10 mouse cellular contexts compared by ENCODE assay signal in genomic region chr15:31343602-31344001, GRCm38 (mm10). TPM values are rescaled to one million over a fixed set of nuclear protein-coding genes. Genes with fewer than 3 reads are reported as not detected.
DNase-seq lines count a peak whose midpoint lies in the region; ATAC-seq lines count a peak whose summit lies in the region.
"Had no signal": no experiment of that assay in that cellular context is flagged by ENCODE, and none has a peak within 500 bp of the region (broad histone marks: within the 10 kb centered on the region; RNA-seq: fewer than 3 reads in every experiment).

No protein-coding gene starts in this region.

- no peaks in the 10 kb centered on the region for H3K36me3 ChIP-seq in hindbrain, embryonic 12.5 days
- H3K36me3 ChIP-seq in hindbrain, embryonic 11.5 days (ENCODE audit: control insufficient read depth, insufficient read depth, low read length), result no peaks in the 10 kb centered on the region
- no peaks in the 10 kb centered on the region for H3K36me3 ChIP-seq in forebrain, embryonic 15.5 days
- H3K36me3 ChIP-seq: forebrain, embryonic 10.5 days; heart, embryonic 13.5 days had no signal

- H3K27ac ChIP-seq in hindbrain, embryonic 12.5 days, result no peak overlapping the region
- H3K27ac ChIP-seq in hindbrain, embryonic 11.5 days (ENCODE audit: low read depth, low read length), result no peak overlapping the region
- H3K27ac ChIP-seq in forebrain, embryonic 15.5 days (replicated peaks), result no peak overlapping the region
- H3K27ac ChIP-seq: forebrain, embryonic 10.5 days; heart, embryonic 13.5 days had no signal

- H3K4me2 ChIP-seq in hindbrain, embryonic 12.5 days (replicated peaks), result no peak overlapping the region
- H3K4me2 ChIP-seq in hindbrain, embryonic 11.5 days (replicated peaks; ENCODE audit: low read depth, low read length), result no peak overlapping the region
- no peak overlapping the region for H3K4me2 ChIP-seq in forebrain, embryonic 15.5 days (replicated peaks)
- H3K4me2 ChIP-seq: heart, embryonic 13.5 days had no signal

- 19% methylated on average over 6 of the region's 6 CpGs for WGBS in hindbrain, embryonic 12.5 days
- WGBS in hindbrain, embryonic 11.5 days, result 12% methylated on average over 6 of the region's 6 CpGs
- 9% methylated on average over 6 of the region's 6 CpGs for WGBS in forebrain, embryonic 15.5 days

- H3K27me3 ChIP-seq in hindbrain, embryonic 12.5 days, result no peaks in the 10 kb centered on the region
- H3K27me3 ChIP-seq in hindbrain, embryonic 11.5 days (ENCODE audit: control insufficient read depth, insufficient read depth, low read length), result no peaks in the 10 kb centered on the region
- H3K27me3 ChIP-seq in forebrain, embryonic 15.5 days, result no peaks in the 10 kb centered on the region
- H3K27me3 ChIP-seq: heart, embryonic 13.5 days had no signal

- 0 out of 2 replicates have a peak overlapping the region, but pooled peaks have one; percentile 8 for H3K9ac ChIP-seq in hindbrain, embryonic 12.5 days
- no peak overlapping the region for H3K9ac ChIP-seq in hindbrain, embryonic 11.5 days (ENCODE audit: low read depth, low read length)
- H3K9ac ChIP-seq in forebrain, embryonic 15.5 days (replicated peaks), result no peak overlapping the region
- H3K9ac ChIP-seq: heart, embryonic 13.5 days had no signal

- H3K9me3 ChIP-seq in hindbrain, embryonic 12.5 days (replicated peaks), result no peaks in the 10 kb centered on the region
- no peaks in the 10 kb centered on the region for H3K9me3 ChIP-seq in hindbrain, embryonic 11.5 days (ENCODE audit: control insufficient read depth, low read length)
- no peaks in the 10 kb centered on the region for H3K9me3 ChIP-seq in forebrain, embryonic 15.5 days
- H3K9me3 ChIP-seq: forebrain, embryonic 10.5 days; heart, embryonic 13.5 days had no signal

- H3K4me3 ChIP-seq in hindbrain, embryonic 12.5 days, result no peak overlapping the region
- H3K4me3 ChIP-seq in hindbrain, embryonic 11.5 days (ENCODE audit: low read depth, low read length), result no peak overlapping the region
- no peak overlapping the region for H3K4me3 ChIP-seq in forebrain, embryonic 15.5 days
- H3K4me3 ChIP-seq: forebrain, embryonic 10.5 days; heart, embryonic 13.5 days had no signal

- no peak for DNase-seq in hindbrain, embryonic 11.5 days (ENCODE audit: low spot score)
- peak; percentile 81 to 84 for DNase-seq in kidney, adult 8-10 months
- peak; percentile 84 for DNase-seq in kidney, postnatal 14 days
- DNase-seq in lung, postnatal 36 days, result peak; percentile 50
- DNase-seq in right cerebral cortex, postnatal 14 days, result no peak
- DNase-seq: cerebellum, postnatal 14 days had no signal

- no peaks in the 10 kb centered on the region for H3K4me1 ChIP-seq in hindbrain, embryonic 12.5 days
- H3K4me1 ChIP-seq in hindbrain, embryonic 11.5 days (replicated peaks; ENCODE audit: control insufficient read depth, insufficient read depth, low read length), result no peaks in the 10 kb centered on the region
- peaks cover 6% of the 10 kb centered on the region; the same call in 1 of the 2 replicates for H3K4me1 ChIP-seq in forebrain, embryonic 15.5 days

- no peak for ATAC-seq in hindbrain, embryonic 12.5 days (ENCODE audit: low FRiP score)
- ATAC-seq in hindbrain, embryonic 11.5 days (ENCODE audit: low FRiP score), result no peak
- no peak for ATAC-seq in forebrain, embryonic 15.5 days (replicated peaks)

RNA-seq across cellular contexts. Expression of gene Ankrd33b, which starts 23.9 kb away (rescaled TPM):
- polyA plus RNA-seq in hindbrain, embryonic 12.5 days (2016; fragmentation: Nextera tagmentation; extraction: Ambion mirVana), result 0.85 and 0.87 TPM in 2 replicates
- 0.22 and 0.31 TPM in 2 replicates for polyA plus RNA-seq in hindbrain, embryonic 11.5 days (2014; fragmentation: Nextera tagmentation; extraction: Ambion mirVana)
- 0.43 and 0.60 TPM in 2 replicates for polyA plus RNA-seq in forebrain, embryonic 15.5 days (2015; fragmentation: Nextera tagmentation; extraction: Ambion mirVana)

Comparison
In these comparisons a context has a peak if more than half of its experiments do, and no peak if none do; other contexts are left out.
1. DNase-seq: peak in kidney, adult 8-10 months (2 of 2), kidney, postnatal 14 days (single experiment) and lung, postnatal 36 days (single experiment); none in hindbrain, embryonic 11.5 days (single experiment) and right cerebral cortex, postnatal 14 days (single experiment).